Mouse (Mus musculus): ENCODE data around the gene Dcaf7. TPM values are rescaled to one million over a fixed set of nuclear protein-coding genes. Genes with fewer than 3 reads are reported as not detected.
"Not testable (repeated sequence)": the region's sequence is repeated elsewhere in the genome, so short reads cannot be mapped to it uniquely, and the experiment has no call there.

Dcaf7 gene
- polyA plus RNA-seq, 1 experiment = 132 TPM

DNA sequence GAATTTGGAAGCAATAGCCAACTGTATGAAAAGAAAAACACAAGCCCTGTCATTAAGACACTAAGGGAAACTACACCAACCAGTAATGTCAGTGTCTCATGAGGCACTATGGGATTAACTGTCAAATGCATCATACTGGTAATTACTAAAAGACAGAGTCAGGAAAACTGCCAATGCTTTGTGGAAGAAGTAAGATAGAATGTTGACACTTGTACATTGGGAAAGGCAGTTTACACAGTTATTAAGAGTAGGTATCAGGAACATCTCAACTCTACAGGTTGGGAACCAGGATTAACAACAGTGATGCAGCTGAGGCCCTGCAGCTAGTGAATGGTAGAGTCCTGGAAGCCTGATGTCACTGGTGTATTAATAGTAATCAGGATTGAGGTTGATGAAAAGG, 7.7 kb downstream of the Dcaf7 start:
- DNase-seq (ENCODE audit: extremely low spot score in 1 of 2, low spot score in 1 of 2) = no peak

- DNase-seq (ENCODE audit: extremely low spot score in 1 of 2, low spot score in 1 of 2) = no peak
Observed at GRCm38 (mm10) chr11:106045256-106045655, 8.6 kb downstream of the Dcaf7 start.

DNA sequence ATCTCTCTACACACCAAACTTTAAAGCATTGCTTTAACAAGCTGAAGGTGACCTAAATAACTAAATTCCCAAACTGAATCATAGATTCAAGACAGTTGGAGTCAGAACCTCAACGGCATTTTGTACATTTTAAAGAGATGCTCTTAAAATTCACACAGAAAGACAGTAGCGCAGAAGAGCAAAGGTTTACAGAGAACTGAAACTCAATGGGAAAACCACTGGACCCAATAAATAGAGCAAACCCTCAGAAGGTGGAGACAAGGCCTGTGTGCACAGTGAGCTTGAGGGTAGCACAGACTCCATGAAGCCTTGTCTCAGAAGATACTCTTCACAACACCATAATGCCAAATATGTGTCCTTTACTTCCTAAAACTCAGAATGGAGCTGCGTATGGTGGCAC, 9.1 kb downstream of the Dcaf7 start:
- DNase-seq (ENCODE audit: extremely low spot score in 1 of 2, low spot score in 1 of 2) = no peak

GRCm38 (mm10) chr11:106046584-106046983, 9.9 kb downstream of the Dcaf7 start:
- no peak for DNase-seq (ENCODE audit: extremely low spot score in 1 of 2, low spot score in 1 of 2)

DNA sequence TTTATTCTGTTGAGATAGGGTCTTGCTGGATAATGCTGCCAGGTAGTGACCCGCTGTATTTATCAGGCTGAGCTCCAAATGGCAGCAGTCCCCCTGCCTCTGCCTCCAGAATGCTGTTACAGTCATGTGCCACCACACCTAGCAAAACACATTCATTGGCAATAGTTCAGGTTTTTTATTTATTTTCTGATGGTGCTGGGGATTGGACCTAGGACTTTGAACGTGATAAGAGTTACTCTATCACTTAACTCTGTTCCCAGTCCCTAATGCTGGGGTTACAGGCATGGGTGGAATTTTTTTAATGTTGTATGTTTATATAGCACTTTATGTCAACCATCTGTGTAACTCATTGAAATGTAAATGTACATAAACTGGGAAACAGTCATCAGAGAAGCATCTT, 17.2 kb downstream of the Dcaf7 start:
- DNase-seq (ENCODE audit: extremely low spot score in 1 of 2, low spot score in 1 of 2) = no peak

DNA sequence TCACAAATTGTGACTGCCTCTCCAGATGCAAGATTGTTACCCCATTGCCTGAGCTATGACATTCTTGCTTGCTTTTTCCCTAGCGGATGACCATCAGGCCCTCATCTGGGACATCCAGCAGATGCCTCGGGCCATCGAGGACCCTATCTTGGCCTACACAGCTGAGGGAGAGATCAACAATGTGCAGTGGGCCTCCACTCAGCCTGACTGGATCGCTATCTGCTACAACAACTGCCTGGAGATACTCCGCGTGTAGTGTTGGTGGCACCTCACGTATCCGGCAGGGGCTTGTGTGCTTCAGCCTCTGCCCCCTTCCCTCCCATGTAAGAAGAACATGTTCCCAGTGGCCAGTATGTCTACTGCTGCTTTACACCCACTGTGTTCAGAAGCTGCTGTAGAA, 17.9 kb downstream of the Dcaf7 start:
- DNase-seq (ENCODE audit: extremely low spot score in 1 of 2, low spot score in 1 of 2) = no peak

- DNase-seq (ENCODE audit: extremely low spot score in 1 of 2, low spot score in 1 of 2) = no peak
Observed at GRCm38 (mm10) chr11:106055341-106055740, 18.7 kb downstream of the Dcaf7 start.

DNA sequence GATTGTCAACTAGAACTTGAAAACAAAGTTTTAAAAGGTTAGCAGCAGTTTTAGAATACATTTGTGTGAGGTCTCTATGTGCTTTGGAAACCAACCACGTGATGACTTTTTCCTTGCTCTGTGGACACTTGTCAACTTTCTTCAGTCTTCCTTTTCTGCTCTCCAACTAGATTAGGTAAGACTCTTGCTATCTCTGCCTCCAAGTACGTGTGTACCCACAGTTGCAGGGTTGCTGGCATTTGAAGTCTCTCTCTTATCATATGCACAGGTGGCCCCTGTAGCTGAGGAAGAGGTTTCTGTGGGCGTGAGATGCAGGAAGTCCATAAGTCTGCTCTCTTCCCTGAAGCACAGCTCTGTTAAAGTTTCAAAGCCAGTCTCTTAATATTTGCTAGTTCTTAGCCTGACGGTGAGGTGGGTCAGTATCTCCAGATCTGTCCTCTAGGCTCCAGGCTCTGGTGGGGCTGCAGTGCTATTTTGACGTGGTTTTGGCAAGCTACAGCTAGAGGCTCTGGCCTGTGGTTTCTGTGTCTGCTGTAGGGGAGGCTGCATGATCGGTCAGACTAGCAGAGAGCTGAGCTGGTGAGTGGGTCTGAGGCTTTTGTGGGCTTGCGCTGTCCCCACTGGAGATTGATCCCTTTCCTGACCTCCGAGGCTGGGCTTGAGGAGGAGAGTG, 20.3 kb downstream of the Dcaf7 start:
- DNase-seq (ENCODE audit: extremely low spot score in 1 of 2, low spot score in 1 of 2) = no peak

- no peak for DNase-seq (ENCODE audit: extremely low spot score in 1 of 2, low spot score in 1 of 2)
Observed at GRCm38 (mm10) chr11:106058020-106058419, 21.3 kb downstream of the Dcaf7 start.

- no peak for DNase-seq (ENCODE audit: extremely low spot score in 1 of 2, low spot score in 1 of 2)
Observed at GRCm38 (mm10) chr11:106060549-106060948, 23.9 kb downstream of the Dcaf7 start.

DNA sequence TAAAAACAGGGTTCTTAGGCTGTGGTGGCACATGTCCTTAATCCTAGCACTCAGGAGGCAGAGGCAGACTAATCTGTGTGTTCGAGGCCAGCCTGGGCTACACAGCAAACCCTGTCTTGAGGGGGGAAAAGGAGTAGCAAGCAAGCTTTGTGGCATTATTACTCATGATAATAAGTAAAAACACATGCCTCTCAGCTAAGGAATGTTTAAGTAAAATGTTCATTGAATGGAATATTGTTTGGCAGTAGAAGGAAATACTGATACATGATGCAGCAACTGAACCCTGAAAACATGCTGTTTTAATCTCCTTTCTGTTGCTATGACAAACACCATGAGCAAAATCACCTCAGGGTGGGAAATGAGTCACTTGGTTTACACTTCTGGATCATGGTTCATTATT, 24.6 kb downstream of the Dcaf7 start:
- no peak for DNase-seq (ENCODE audit: extremely low spot score in 1 of 2, low spot score in 1 of 2)

GRCm38 (mm10) chr11:106063756-106064155, 27.1 kb downstream of the Dcaf7 start:
- DNase-seq (ENCODE audit: extremely low spot score in 1 of 2, low spot score in 1 of 2) = peak in 1 of 2 experiments; percentile 26

GRCm38 (mm10) chr11:106065073-106065922, 28.6 kb downstream of the Dcaf7 start:
- no peak for DNase-seq (ENCODE audit: extremely low spot score in 1 of 2, low spot score in 1 of 2)

DNA sequence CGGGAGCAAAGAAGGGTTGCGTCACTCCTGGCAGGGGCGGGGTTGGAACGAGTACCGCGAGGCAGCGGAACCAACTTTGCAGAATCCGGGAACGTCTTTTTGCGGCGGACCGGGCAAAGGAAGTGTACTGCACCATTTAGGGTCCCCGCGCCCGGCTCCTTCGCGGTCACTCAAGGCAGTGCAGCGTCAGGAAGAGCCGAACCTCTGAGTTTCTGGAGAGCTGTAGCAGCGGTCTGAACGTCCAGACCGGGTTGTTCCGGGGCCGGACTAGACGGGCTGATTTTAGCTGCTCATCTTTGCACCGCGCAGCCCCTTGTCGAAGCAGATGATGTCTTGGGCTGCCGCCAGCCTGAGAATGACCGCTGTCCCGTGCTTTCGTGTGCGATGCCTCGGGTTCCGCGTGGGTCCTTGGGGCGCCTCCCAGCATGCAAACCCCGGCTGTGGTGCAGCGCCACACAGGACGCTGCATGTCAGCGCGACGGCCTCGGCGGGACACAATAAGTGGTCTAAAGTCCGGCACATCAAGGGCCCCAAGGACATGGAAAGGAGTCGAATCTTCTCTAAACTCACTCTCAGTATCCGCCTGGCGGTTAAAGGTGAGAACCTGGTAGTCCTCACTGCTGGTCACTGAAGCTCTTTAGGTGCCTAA, 29.4 kb downstream of the Dcaf7 start, which contains the start of gene Taco1:
Gene Taco1 (plus strand): TSS at position 139 of the 649 bp plus-strand sequence.
- DNase-seq (ENCODE audit: extremely low spot score in 1 of 2, low spot score in 1 of 2) = peak; percentile 87 to 98

DNA sequence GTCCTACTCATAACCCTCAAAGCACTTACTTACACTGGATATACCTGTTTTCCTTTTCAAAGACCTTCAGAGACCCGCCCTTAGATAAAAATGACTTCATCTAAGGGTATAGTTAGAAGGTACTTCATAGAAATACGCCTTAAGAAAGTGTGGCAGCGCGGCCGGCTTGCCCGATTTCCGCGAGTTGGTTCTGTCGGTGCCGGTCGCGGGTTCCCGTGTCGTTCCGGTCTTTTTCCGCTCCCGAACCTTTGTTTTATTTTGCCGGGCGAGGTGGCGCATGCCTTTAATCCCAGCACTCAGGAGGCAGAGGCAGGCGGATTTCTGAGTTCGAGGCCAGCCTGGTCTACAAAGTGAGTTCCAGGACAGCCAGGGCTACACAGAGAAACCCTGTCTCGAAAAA, 29.9 kb downstream of the Dcaf7 start:
- DNase-seq (ENCODE audit: extremely low spot score in 1 of 2, low spot score in 1 of 2) = not testable (repeated sequence)

- DNase-seq (ENCODE audit: extremely low spot score in 1 of 2, low spot score in 1 of 2) = no peak
Observed at GRCm38 (mm10) chr11:106073774-106074173, 37.1 kb downstream of the Dcaf7 start.

DNA sequence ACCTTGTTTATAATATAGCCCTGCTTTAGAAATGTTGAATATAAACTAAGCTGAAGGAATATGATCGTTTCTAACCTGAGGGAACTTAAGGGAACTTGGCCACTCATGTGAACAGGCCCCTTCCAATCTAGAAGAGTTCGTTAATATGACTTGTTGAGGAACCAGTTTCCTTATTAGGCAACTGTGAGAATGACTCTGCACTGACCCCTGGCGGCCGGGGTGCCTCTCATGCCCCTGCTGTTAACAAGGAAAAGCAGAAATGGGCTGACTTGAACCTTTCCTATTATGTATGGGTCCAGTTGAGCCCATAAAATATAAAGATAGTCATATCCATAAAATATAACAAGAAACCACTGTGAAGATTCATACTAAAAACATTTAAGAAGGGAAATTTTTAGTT, 39.6 kb downstream of the Dcaf7 start:
- peak in 1 of 2 experiments; percentile 67 for DNase-seq (ENCODE audit: extremely low spot score in 1 of 2, low spot score in 1 of 2)

GRCm38 (mm10) chr11:106083708-106084701, 47.3 kb downstream of the Dcaf7 start, which contains the start of gene Map3k3:
Gene Map3k3 (plus strand): TSS chr11:106084613.
- DNase-seq (ENCODE audit: extremely low spot score in 1 of 2, low spot score in 1 of 2) = peak; percentile 99 to 100

DNA sequence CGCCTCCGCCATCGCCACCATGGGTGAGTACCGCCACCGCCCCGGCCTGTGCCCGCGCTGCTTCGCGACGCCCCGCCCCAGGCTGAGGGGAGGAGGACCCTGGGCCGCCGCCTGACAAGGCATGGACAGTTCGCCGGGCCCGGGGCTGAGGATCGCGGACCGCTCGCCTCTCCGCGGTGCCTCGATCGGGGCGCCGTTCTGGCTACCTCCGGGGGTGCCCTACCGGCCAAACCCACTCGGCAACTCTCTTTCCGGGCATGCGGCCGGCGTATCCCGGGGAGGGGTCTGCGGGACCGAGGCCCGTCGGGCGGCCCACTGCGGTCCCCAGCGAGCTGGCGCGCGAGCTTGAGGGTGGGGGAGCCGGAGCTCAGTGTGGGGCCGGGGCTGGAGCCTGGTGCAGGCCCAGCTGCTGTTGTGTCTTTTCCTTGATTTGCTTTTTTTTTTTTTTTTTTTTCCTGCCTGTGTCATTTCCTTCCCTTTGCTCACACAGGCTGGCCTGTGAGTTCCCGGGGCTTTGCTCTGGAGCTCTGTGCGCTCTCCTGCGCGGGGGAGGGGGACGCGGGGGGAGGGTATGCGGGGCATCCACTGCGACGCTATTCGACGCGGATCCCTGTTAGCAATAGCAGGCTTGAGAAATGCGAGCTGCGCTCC, 48.4 kb downstream of the Dcaf7 start:
- DNase-seq (ENCODE audit: extremely low spot score in 1 of 2, low spot score in 1 of 2) = peak; percentile 31 to 67

- no peak for DNase-seq (ENCODE audit: extremely low spot score in 1 of 2, low spot score in 1 of 2)
Observed at GRCm38 (mm10) chr11:106098223-106098622, 61.6 kb downstream of the Dcaf7 start.

Measured in frontal cortex, adult 2 months (tissue).